Mouse (Mus musculus): ENCODE measurements around the gene Serpinb8.
A peak's percentile ranks its signal among the peaks of the same experiment; 100 is the strongest.

The Serpinb8 gene

GRCm38 (mm10) chr1:107589691-107590470 lies at the start of gene Serpinb8:
TSS of gene Serpinb8 (plus strand) at chr1:107590006.
- DNase-seq: peak; percentile 95 to 96

GRCm38 (mm10) chr1:107559494-107559893 lies 30.3 kb upstream of the Serpinb8 start:
- DNase-seq: no peak

GRCm38 (mm10) chr1:107562110-107562509 lies 27.7 kb upstream of the Serpinb8 start:
- DNase-seq: peak in 1 of 2 experiments; percentile 18

- peak; percentile 32 to 63 for DNase-seq
Measured at GRCm38 (mm10) chr1:107565644-107566043, 24.2 kb upstream of the Serpinb8 start.

GRCm38 (mm10) chr1:107576094-107576493 lies 13.7 kb upstream of the Serpinb8 start:
- DNase-seq: no peak

- DNase-seq: no peak
Measured at GRCm38 (mm10) chr1:107577514-107577913, 12.3 kb upstream of the Serpinb8 start.

GRCm38 (mm10) chr1:107581220-107581619 lies 8.6 kb upstream of the Serpinb8 start:
- DNase-seq: peak in 1 of 2 experiments; percentile 41

- DNase-seq: no peak
Measured at GRCm38 (mm10) chr1:107582900-107583299, 6.9 kb upstream of the Serpinb8 start.

GRCm38 (mm10) chr1:107583958-107584376 lies 5.8 kb upstream of the Serpinb8 start:
- no peak for DNase-seq

GRCm38 (mm10) chr1:107584932-107585331 lies 4.9 kb upstream of the Serpinb8 start:
- DNase-seq: no peak

- DNase-seq: no peak
Measured at GRCm38 (mm10) chr1:107586196-107586595, 3.6 kb upstream of the Serpinb8 start.

GRCm38 (mm10) chr1:107588206-107588605 lies 1.6 kb upstream of the Serpinb8 start:
- DNase-seq: peak; percentile 60 to 78

- peak; percentile 29 to 69 for DNase-seq
Measured at GRCm38 (mm10) chr1:107588642-107589041, 1.2 kb upstream of the Serpinb8 start.

- DNase-seq: peak in 1 of 2 experiments; percentile 50
Measured at GRCm38 (mm10) chr1:107592644-107593043, 2.8 kb downstream of the Serpinb8 start.

- DNase-seq: no peak
Measured at GRCm38 (mm10) chr1:107593469-107593868, 3.7 kb downstream of the Serpinb8 start.

GRCm38 (mm10) chr1:107596874-107597273 lies 7.1 kb downstream of the Serpinb8 start:
- DNase-seq: no peak

GRCm38 (mm10) chr1:107598476-107598875 lies 8.7 kb downstream of the Serpinb8 start:
- peak; percentile 59 to 70 for DNase-seq

- DNase-seq: no peak
Measured at GRCm38 (mm10) chr1:107608942-107609341, 19.1 kb downstream of the Serpinb8 start.

GRCm38 (mm10) chr1:107614087-107614486 lies 24.3 kb downstream of the Serpinb8 start:
- DNase-seq: no peak

- no peak for DNase-seq
Measured at GRCm38 (mm10) chr1:107622017-107622416, 32.2 kb downstream of the Serpinb8 start.

- DNase-seq: peak; percentile 17 to 67
Measured at GRCm38 (mm10) chr1:107635936-107636335, 46.1 kb downstream of the Serpinb8 start.

- no peak for DNase-seq
Measured at GRCm38 (mm10) chr1:107638056-107638455, 48.2 kb downstream of the Serpinb8 start.

GRCm38 (mm10) chr1:107638459-107638858 lies 48.7 kb downstream of the Serpinb8 start:
- no peak for DNase-seq

GRCm38 (mm10) chr1:107642457-107643118 lies 52.8 kb downstream of the Serpinb8 start:
- no peak for DNase-seq

Measured in cerebellum, postnatal 14 days (tissue).